Mouse (Mus musculus): Measurements from ENCODE around the gene Cox7a2.

The Cox7a2 gene

DNA sequence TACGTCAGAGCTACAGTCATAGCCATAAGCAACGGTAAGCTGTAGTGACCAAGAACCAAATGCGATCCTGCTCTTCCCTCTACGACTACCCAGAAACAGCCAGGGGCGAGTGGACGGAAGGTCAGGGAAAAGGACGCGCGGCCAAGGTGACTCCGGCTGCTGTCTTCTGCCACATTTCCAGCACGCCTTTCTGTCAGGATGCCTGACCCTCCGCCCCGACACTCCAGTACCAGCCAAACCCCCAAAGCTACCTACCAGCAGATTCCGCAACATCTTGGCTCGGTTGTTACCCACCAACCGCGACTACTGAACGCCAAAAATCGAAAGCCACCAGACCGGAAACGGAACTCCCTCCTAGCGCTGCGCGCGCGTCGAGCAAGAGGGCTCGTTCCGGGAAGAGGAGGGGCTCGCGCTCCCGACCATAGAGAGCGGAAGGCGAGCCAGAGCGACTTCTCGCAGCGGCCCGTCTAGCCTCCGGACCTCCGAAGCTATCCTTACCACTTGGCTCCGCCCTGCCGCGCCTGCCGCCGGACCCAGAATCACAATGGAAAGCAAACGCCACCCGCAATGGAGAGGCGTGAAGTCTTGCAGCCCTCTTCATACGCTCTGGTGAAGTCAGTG is at the start of gene Cox7a2:
Gene Cox7a2 (minus strand): TSS at position 494 of the 621 bp plus-strand sequence.
- DNase-seq (ENCODE audit: extremely low spot score): peak; percentile 95

DNA sequence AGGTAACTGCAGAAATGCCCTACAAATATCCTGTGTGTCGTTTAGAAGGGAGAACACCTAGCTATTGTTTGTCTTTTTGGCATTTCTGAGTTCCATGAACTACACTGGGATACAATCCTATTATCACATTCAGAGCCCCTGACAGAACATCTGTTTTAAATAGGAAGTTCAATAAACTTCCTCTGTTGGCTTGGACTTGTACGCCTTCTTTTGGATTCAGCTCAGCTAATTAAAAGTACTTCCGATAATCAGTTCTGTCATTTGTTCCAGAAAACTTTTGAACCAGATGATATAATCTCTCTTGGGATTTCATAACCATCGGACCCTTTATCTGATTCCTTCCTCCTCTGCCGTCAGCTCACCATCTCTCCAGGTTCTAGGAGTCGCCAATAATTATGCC is 49.7 kb upstream of the Cox7a2 start:
- DNase-seq (ENCODE audit: extremely low spot score): no peak

DNA sequence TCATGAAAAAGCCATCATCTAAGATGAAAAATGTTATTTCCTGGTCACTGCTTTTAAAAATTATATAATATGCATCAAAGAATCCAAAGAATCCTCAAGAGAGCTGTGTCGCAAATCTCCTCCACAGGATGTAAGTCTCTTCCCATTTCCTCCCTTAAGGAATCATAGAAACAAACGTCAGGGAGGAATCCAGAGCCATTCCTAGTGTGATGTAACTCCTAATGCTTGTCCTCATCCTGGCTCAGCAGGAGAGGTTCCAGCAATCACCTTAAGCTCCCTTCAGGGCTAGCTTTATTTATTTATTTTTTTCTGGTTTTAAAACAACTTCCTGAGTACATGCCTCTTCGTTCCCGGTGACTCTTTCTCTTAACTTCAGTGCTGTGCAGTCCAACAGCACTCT is 47.5 kb upstream of the Cox7a2 start:
- no peak for DNase-seq (ENCODE audit: extremely low spot score)

- no peak for DNase-seq (ENCODE audit: extremely low spot score)
Measured at GRCm38 (mm10) chr9:79806317-79807075, 46.8 kb upstream of the Cox7a2 start.

DNA sequence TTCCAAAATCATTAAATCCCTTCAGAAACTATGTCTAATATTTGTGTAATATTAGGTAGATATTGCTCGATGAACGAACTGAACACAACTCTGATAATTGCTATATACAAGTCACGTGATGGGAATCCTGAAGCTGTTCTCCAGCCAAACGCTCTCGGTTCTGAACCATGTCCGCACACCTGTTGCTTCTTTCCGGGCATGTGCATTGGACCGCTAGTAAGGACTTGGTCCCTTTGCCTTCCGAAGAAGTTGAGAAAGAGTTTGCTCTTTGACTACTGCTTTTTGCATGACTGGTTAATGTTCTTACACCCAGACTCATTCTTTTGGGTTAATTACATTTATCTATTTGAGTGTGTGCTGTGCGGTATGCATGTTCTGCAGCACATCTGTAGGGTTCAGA is 45.7 kb upstream of the Cox7a2 start:
- DNase-seq (ENCODE audit: extremely low spot score): no peak

DNA sequence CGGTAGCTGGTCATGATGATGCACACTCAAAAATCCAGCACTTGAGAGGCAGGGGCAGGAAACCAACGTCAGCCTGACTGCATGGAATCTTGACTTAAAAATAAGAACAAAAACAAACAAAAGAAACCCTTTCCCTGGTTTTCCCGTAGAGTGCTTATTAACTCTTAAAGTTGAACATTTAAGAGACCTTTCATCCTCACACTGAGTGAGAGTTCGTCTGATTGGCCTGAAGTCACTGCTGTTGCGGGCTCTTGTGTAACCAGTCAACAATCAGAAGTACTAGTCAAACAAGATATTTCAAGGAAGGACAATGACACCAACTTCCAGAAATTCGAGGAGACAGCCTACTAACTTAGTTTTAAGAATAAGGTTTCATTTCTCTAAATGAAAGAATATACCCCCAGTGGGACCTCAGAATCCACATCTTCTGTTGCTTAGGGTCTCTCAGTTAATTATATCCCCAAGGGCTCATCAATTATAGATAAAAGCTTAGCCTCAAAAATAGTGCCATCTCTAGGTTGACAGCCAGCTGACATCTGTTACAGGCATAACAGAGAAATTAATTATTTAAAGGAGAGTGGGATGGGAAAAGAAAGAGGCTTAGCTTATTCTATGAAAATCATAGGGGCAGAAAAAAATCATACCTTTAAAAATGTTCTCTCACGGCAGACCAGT is 36.9 kb upstream of the Cox7a2 start:
- DNase-seq (ENCODE audit: extremely low spot score): no peak

- DNase-seq (ENCODE audit: extremely low spot score): no peak
Measured at GRCm38 (mm10) chr9:79795076-79795475, 35.4 kb upstream of the Cox7a2 start.

DNA sequence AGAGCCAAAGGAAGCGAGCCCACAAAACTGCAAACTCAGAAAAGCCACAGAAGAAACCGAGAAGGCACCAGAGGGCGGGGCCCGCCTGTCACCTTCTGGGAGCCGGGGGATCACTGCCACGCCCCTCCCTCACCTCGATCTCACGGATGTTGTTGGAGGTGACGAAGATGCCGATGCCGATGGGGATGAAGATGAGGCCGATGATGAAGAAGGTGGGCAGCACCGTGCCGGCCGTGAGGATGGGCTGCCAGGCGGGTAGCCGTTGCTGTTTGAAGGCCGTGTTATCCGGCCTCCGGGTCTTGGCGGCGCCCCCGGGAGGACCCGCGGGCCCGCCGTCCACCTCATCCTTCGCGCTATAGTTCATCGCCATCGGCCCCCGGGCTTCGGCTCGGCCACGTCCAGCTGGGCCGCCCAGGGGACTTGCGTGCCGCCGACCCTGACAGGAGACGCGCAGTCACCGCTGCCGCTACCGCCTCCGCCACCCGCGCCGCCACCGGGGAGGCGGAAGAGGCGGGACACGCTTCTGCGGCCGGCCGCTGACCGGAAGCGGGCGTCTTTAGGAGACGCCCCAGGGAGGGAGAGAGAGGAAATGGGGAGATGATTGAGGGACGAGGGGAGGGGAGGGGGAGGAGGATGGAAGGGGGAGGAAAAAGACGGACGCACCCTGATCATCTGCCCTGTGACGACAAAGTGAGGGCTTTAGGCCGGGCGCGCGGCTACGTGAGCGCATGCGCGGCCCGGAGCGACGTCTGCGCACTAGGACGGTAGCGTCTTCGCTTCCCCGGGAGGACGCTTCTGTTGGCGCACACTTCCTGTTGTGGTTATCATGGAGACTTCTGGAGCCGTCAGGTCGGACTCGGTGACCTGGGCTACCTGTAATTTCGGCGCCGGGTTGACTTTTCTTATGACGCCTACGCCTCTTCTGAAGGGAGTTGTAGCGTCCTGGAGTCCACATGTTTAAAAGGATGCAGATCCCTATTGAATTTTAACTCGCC is 33.5 kb upstream of the Cox7a2 start, which contains the start of gene Tmem30a:
Gene Tmem30a (minus strand): TSS at position 667 of the 995 bp plus-strand sequence.
- peak; percentile 95 for DNase-seq (ENCODE audit: extremely low spot score)

- DNase-seq (ENCODE audit: extremely low spot score): no peak
Measured at GRCm38 (mm10) chr9:79785794-79786085, 26.1 kb upstream of the Cox7a2 start.

DNA sequence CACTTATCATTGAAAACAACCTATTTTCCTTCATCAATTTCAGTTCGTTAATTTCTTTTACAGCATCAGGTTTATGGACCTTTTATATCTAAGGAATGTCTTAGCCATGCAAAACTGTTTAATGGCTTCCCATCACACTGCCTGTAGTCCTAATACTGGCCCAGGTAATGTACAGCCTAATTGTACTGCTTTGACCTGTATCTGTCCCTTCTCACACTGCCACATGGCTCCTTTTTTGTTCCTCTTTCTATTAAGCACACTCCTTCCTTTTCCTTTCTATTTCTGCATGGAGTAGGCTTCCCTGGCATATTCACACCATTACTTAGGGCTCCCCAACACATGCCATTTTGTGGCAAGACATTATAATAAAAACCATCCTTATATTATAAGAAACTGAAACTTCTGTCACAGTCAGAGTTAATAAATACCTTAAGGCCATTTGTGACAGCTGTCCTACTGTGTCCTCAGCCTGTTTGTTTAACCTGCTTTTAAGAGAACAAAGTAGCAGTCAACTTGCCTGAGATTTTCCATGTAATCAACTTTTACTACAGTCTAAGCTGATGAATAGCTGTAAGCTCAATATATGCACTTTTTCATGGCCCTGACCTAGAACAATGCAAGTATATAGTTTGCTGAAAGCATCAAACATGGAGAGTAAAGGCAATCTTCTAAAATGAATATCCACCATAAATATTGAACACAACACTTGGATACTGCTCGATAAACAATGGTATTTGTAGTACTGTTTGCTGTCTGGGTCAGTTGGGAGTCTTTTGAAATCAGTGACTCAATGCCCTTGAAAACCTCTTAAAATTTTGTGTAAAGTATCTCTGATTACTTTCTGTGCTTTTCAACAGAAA is 25.5 kb upstream of the Cox7a2 start:
- no peak for DNase-seq (ENCODE audit: extremely low spot score)

DNA sequence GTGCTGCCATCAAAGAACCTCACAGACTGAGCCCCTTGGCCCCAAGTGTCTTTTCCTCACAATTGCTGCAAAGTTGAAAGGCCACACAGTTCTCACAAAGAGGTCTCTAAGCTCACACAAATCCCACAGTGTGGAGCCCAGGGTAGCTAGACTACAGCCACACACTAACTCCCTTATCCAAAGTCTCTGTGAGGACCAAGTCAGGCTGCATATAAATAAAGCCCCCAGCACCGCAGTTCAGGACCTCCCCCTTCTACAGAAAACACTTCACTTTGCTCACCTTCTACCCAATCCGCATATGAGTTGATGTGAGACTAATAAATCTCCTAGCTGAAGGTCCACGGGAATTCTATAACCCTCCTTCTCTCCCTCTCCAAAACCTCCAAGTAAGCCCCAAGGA is 24.8 kb upstream of the Cox7a2 start:
- no peak for DNase-seq (ENCODE audit: extremely low spot score)

- DNase-seq (ENCODE audit: extremely low spot score): no peak
Measured at GRCm38 (mm10) chr9:79779354-79779753, 19.7 kb upstream of the Cox7a2 start.

GRCm38 (mm10) chr9:79766991-79767545 is 7.4 kb upstream of the Cox7a2 start:
- no peak for DNase-seq (ENCODE audit: extremely low spot score)

DNA sequence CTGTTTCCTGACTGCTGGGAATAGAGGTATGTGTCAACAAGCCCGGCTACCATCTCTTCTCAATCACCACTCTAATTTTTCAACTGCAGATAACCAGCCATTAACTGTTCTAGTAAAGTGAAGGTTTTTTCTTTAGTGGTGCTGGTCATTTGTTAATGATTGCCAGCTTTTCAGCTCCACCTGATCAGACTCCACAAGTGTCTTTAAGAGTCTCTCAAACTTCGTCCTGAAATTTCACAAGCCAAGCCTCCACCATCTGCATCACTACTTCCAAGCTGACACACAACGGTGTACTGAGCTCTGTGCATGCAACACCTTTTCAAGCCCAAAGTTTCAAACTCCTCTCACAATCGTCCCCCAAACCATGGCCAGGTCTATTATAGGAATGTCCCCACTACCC is 5.7 kb upstream of the Cox7a2 start:
- DNase-seq (ENCODE audit: extremely low spot score): no peak

- no peak for DNase-seq (ENCODE audit: extremely low spot score)
Measured at GRCm38 (mm10) chr9:79762519-79762918, 2.8 kb upstream of the Cox7a2 start.

DNA sequence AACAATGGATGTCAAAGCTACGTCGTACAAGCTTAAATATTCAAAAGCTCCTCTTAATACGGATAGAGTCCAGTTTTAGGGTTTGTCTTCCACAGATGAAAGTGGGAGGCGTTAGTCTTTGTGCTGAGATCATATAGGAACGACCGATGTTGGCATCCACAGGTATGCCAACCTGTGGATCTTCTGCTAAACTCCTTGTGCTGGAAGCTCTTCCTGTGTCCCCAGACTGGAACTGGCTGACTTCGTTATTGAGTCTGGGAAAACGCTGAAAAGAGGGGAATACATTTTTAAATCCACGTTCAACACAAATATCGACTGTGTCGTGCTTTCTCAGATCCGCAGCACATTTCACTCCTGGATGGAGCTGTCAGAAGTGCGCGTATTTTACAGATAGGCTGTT is 398 bp upstream of the Cox7a2 start:
- DNase-seq (ENCODE audit: extremely low spot score): no peak

- no peak for DNase-seq (ENCODE audit: extremely low spot score)
Measured at GRCm38 (mm10) chr9:79755311-79755710, 4.4 kb downstream of the Cox7a2 start.

GRCm38 (mm10) chr9:79751846-79752245 is 7.8 kb downstream of the Cox7a2 start:
- DNase-seq (ENCODE audit: extremely low spot score): no peak

DNA sequence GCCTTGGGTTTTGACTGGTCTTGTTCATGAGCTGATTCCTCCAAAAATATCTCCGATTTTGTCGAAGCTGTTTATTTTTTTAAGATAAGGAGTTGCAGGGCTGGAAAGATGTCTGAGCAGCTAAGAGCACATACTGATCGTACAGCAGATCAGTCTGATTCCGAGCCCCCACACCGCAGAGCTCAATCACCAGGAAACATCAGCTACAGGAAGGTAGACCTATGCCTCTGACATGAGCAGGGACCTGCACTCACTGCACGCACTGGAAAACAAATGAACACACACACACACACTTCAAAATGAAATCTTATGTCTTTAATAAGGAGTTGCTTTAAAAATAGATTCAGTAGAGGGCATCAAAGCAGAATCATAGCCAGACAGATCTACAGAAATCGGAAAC is 9.0 kb downstream of the Cox7a2 start:
- DNase-seq (ENCODE audit: extremely low spot score): no peak

DNA sequence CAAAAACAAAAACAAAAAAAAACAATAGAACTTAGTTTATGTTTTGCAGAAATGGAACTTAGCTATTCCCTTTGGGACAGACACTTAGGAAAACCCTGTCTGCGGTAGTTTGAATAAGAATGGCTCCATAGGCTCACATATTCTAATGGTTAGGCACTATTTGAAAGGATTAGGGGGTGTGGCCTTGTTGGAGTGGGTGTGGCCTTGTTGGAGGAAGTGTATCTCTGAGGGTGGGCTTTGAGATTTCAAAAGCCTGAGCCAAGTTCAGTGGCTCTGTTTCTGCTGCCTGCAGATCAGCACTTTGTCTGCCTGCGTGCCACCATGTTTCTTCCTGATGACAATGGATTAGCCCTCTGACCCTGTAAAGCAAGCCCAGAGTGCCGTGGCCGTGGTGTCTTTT is 14.6 kb downstream of the Cox7a2 start:
- DNase-seq (ENCODE audit: extremely low spot score): no peak

DNA sequence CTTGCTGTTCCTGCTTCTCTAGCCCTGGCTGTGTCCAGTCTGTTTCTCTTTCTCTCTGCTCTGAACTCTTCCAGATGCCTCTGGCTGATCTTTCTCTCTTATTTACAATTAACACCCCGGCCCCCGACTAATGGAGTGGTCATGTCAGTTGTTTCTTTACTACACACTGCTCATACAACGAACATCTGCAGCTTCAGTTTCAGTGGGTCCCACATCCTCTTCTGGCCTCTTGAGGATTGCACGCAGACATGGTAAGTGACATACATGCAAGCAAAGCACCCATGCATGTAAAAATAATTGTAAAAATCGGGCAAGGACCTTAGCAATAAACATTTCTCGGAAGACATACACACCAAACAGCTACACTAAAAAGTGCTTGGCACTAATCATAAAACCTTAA is 24.1 kb downstream of the Cox7a2 start:
- no peak for DNase-seq (ENCODE audit: extremely low spot score)
